Mouse (Mus musculus): Measurements from ENCODE around the gene Fam19a2.

DNA sequence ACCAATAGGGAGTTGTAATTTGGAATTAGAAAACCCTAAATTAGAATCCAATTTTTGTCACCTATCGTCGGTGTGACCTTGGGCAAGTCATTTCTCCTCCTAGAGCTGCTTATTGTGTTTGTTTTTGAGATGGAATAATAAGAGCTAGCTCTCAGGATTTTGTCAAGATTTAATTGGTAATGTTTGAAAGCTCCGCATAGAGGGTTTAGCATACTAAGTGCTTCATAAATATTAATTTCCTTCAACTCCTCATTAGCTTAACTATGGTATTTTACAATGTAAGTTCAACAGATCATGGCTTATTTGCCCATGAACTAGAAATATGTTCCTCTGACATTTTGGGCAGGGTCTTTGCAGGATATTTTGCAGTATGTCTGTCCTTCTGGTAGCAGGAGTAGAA, 62.5 kb downstream of the Fam19a2 start:
- TF ChIP-seq POLR2A (IDR thresholded peaks at IDR 0.05; ENCODE audit: insufficient read length, low read depth) (no peak), TCF3 (IDR thresholded peaks at IDR 0.05; ENCODE audit: insufficient read length, low read depth) (no peak), TCF12 (IDR thresholded peaks at IDR 0.05; ENCODE audit: insufficient read depth, poor library complexity, severe bottlenecking) (no peak), MYOD1 (IDR thresholded peaks at IDR 0.05; ENCODE audit: control insufficient read depth in 1 of 3, insufficient read length in 2 of 3, low read depth in 2 of 3) (no peak), E2F4 (IDR thresholded peaks at IDR 0.05; ENCODE audit: insufficient read depth) (no peak), MYOG (IDR thresholded peaks at IDR 0.05; ENCODE audit: control insufficient read depth in 1 of 3, insufficient read depth in 1 of 3, insufficient read length in 2 of 3, low read depth in 2 of 3) (no peak), MAX (IDR thresholded peaks at IDR 0.05; ENCODE audit: low read depth) (no peak), USF1 (IDR thresholded peaks at IDR 0.05; ENCODE audit: low read depth) (no peak), POLR2AphosphoS2 (IDR thresholded peaks at IDR 0.05; ENCODE audit: insufficient read length, low read depth) (no peak), SRF (IDR thresholded peaks at IDR 0.05; ENCODE audit: control insufficient read depth, insufficient read length, low read depth) (no peak), CEBPB (IDR thresholded peaks at IDR 0.05; ENCODE audit: insufficient read depth, poor library complexity, severe bottlenecking) (no peak)

Measured in myocyte (in vitro differentiated cells).